Mouse (Mus musculus) kidney, postnatal 0 days (tissue): ENCODE measurements at regions not wholly inside any gene's neighbourhood (a gene's known extent, or its start where the extent isn't known, plus 50 kb on each side); places are given as distances from the start of the nearest gene placed in this dataset.
A peak's percentile ranks its signal among the peaks of the same experiment; 100 is the strongest.

Experiments
- ATAC-seq: fragments of 200-750 bp; cut with Nextera tagmentation; replicated peaks from 2 replicates; pipeline ENCODE4 v1.8.0; 2017; ENCODE audit warnings: low read depth, moderate number of reproducible peaks, moderate TSS enrichment, moderate library complexity; ENCODE audit not compliant: low FRiP score
- DNase-seq: peaks from one replicate; pipeline ENCODE4 v3.0.0-alpha.2; 2016; ENCODE audit warnings: low spot score
- H3K27ac ChIP-seq: fragments of 300-500 bp; sonication (generic); 2 replicates; pipeline ENCODE4 v1.5.1; 2014; ENCODE audit warnings: mild to moderate bottlenecking
- H3K27me3 ChIP-seq: fragments of 300-500 bp; sonication (generic); 2 replicates; pipeline ENCODE4 v1.6.1; 2014; ENCODE audit warnings: low read length, mixed read lengths; ENCODE audit not compliant: insufficient read depth
- H3K36me3 ChIP-seq: fragments of 300-500 bp; sonication (generic); 2 replicates; pipeline ENCODE4 v1.6.1; 2014; ENCODE audit warnings: low read length, mixed read lengths; ENCODE audit not compliant: insufficient read depth
- H3K4me1 ChIP-seq: fragments of 300-500 bp; sonication (generic); replicated peaks from 2 replicates; pipeline ENCODE4 v1.6.1; 2014; ENCODE audit warnings: antibody characterized with exemption, low read length, mixed read lengths; ENCODE audit not compliant: insufficient read depth
- H3K4me2 ChIP-seq: fragments of 300-500 bp; sonication (generic); 2 replicates; pipeline ENCODE4 v1.6.1; 2014; ENCODE audit warnings: mild to moderate bottlenecking, low read length, moderate library complexity, mixed read lengths
- H3K4me3 ChIP-seq: fragments of 300-500 bp; sonication (generic); replicated peaks from 2 replicates; pipeline ENCODE4 v1.5.1; 2014; ENCODE audit warnings: low read depth, low read length
- H3K9ac ChIP-seq: fragments of 300-500 bp; sonication (generic); 2 replicates; pipeline ENCODE4 v1.6.1; 2014; ENCODE audit warnings: low read depth, low read length
- H3K9me3 ChIP-seq: fragments of 300-500 bp; sonication (generic); replicated peaks from 2 replicates; pipeline ENCODE4 v1.6.1; 2016; ENCODE audit warnings: low read length, inconsistent platforms, mixed read lengths
- CTCF ChIP-seq: IDR thresholded peaks from 2 replicates; pipeline ENCODE4 v1.5.1; 2016; ENCODE audit warnings: antibody characterized with exemption, low read depth, mild to moderate bottlenecking, moderate library complexity
- WGBS: fragments of 180-500 bp; shearing (Covaris S2); extraction: QIAGEN DNeasy Blood & Tissue Kit; methylation state at CpG from one replicate; pipeline ENCODE4 v1.1.7; 2014; 5-methylcytosine and 5-hydroxymethylcytosine counted together

- Histone ChIP-seq H3K4me2 (no peak overlapping the region), H3K27me3 (no peaks in the 10 kb centered on the region), H3K4me1 (no peaks in the 10 kb centered on the region), H3K9ac (no peak overlapping the region), H3K27ac (no peak overlapping the region), H3K4me3 (no peak overlapping the region), H3K36me3 (no peaks in the 10 kb centered on the region), H3K9me3 (no peaks in the 10 kb centered on the region)
- WGBS = 61% methylated on average over 6 of the region's 6 CpGs
- DNase-seq (no peak), ATAC-seq (no peak)
- TF ChIP-seq CTCF = no peak
Measured at GRCm38 (mm10) chr8:17664371-17665141, 1313.5 kb downstream of the Defb40 start.

GRCm38 (mm10) chr8:17659753-17660361, 1318.2 kb downstream of the Defb40 start:
- no peak overlapping the region for H3K27ac ChIP-seq
- H3K4me3 ChIP-seq = no peak overlapping the region
- no peaks in the 10 kb centered on the region for H3K9me3 ChIP-seq
- WGBS = 81% methylated on average over 6 of the region's 6 CpGs
- H3K9ac ChIP-seq = no peak overlapping the region
- DNase-seq (no peak), ATAC-seq (no peak)
- no peaks in the 10 kb centered on the region for H3K36me3 ChIP-seq
- TF ChIP-seq CTCF = no peak
- no peak overlapping the region for H3K4me2 ChIP-seq
- H3K27me3 ChIP-seq = no peaks in the 10 kb centered on the region
- no peaks in the 10 kb centered on the region for H3K4me1 ChIP-seq

- ATAC-seq (no peak), DNase-seq (peak; percentile 2)
- Histone ChIP-seq H3K4me3 (no peak overlapping the region), H3K36me3 (no peaks in the 10 kb centered on the region), H3K27ac (no peak overlapping the region), H3K27me3 (no peaks in the 10 kb centered on the region), H3K4me1 (no peaks in the 10 kb centered on the region), H3K9ac (no peak overlapping the region), H3K4me2 (no peak overlapping the region), H3K9me3 (no peaks in the 10 kb centered on the region)
- TF ChIP-seq CTCF = no peak
- 9% methylated on average over 2 of the region's 2 CpGs for WGBS
Measured at GRCm38 (mm10) chr8:17653786-17654185, 1324.3 kb downstream of the Defb40 start.

- TF ChIP-seq CTCF = no peak
- Histone ChIP-seq H3K27ac (no peak overlapping the region), H3K9ac (no peak overlapping the region), H3K4me2 (no peak overlapping the region), H3K36me3 (no peaks in the 10 kb centered on the region), H3K4me1 (no peaks in the 10 kb centered on the region), H3K9me3 (no peaks in the 10 kb centered on the region), H3K27me3 (no peaks in the 10 kb centered on the region), H3K4me3 (no peak overlapping the region)
- DNase-seq = no peak
- ATAC-seq = no peak
Measured at GRCm38 (mm10) chr8:17647559-17647958, 1330.5 kb downstream of the Defb40 start.

GRCm38 (mm10) chr8:17621109-17621508, 1356.9 kb downstream of the Defb40 start:
- ATAC-seq = no peak
- WGBS = 47% methylated on average over 1 of the region's 1 CpGs

GRCm38 (mm10) chr8:17618846-17619245, 1359.2 kb downstream of the Defb40 start:
- H3K4me1 ChIP-seq = no peaks in the 10 kb centered on the region
- H3K27me3 ChIP-seq = no peaks in the 10 kb centered on the region
- H3K4me3 ChIP-seq = no peak overlapping the region
- no peaks in the 10 kb centered on the region for H3K36me3 ChIP-seq
- no peak overlapping the region for H3K4me2 ChIP-seq
- no peaks in the 10 kb centered on the region for H3K9me3 ChIP-seq
- TF ChIP-seq CTCF = no peak
- ATAC-seq (no peak), DNase-seq (no peak)
- H3K27ac ChIP-seq = no peak overlapping the region
- no peak overlapping the region for H3K9ac ChIP-seq

More at GRCm38 (mm10) chr8:17621109-17621508, 1356.9 kb downstream of the Defb40 start:
- no peak overlapping the region for H3K4me2 ChIP-seq
- H3K9me3 ChIP-seq = no peaks in the 10 kb centered on the region
- TF ChIP-seq CTCF = no peak
- no peaks in the 10 kb centered on the region for H3K27me3 ChIP-seq
- no peak for DNase-seq
- no peaks in the 10 kb centered on the region for H3K36me3 ChIP-seq
- no peak overlapping the region for H3K9ac ChIP-seq
- H3K4me3 ChIP-seq = no peak overlapping the region
- H3K27ac ChIP-seq = no peak overlapping the region
- no peaks in the 10 kb centered on the region for H3K4me1 ChIP-seq
